Mouse (Mus musculus) embryonic fibroblast, embryonic 13.5 days (primary cell): ENCODE measurements around the gene G6pc2.

Experiments used
- CTCF ChIP-seq: IDR thresholded peaks from 2 replicates; pipeline ENCODE4 v1.5.1; 2011; ENCODE audit warnings: mild to moderate bottlenecking, control low read depth, low read length, moderate library complexity, borderline replicate concordance; ENCODE audit not compliant: insufficient read depth
- POLR2A ChIP-seq: IDR thresholded peaks from 2 replicates; pipeline ENCODE4 v1.6.1; 2011; ENCODE audit warnings: low read depth, mild to moderate bottlenecking, control low read depth, low read length, moderate library complexity

- TF ChIP-seq CTCF (no peak), POLR2A (no peak)
Measured at GRCm38 (mm10) chr2:69222815-69223214, 11.9 kb downstream of the G6pc2 start.
